Mouse (Mus musculus): ENCODE data around the gene Kcnj14.

Gene Kcnj14

GRCm38 (mm10) chr7:45797661-45798510 is 26.7 kb downstream of the Kcnj14 start:
- no peak for DNase-seq (ENCODE audit: low spot score)

GRCm38 (mm10) chr7:45796950-45797349 is 27.6 kb downstream of the Kcnj14 start:
- no peak for DNase-seq (ENCODE audit: low spot score)

- DNase-seq (ENCODE audit: low spot score): no peak
These were observed 29.6 kb downstream of the Kcnj14 start for GRCm38 (mm10) chr7:45794971-45795370.

GRCm38 (mm10) chr7:45793969-45794585 is 30.5 kb downstream of the Kcnj14 start:
- no peak for DNase-seq (ENCODE audit: low spot score)

- no peak for DNase-seq (ENCODE audit: low spot score)
These were observed 31.3 kb downstream of the Kcnj14 start for GRCm38 (mm10) chr7:45793240-45793639.

GRCm38 (mm10) chr7:45791756-45792490 is 32.7 kb downstream of the Kcnj14 start:
- no peak for DNase-seq (ENCODE audit: low spot score)

GRCm38 (mm10) chr7:45790721-45791120 is 33.9 kb downstream of the Kcnj14 start:
- DNase-seq (ENCODE audit: low spot score): no peak

GRCm38 (mm10) chr7:45787642-45788041 is 36.9 kb downstream of the Kcnj14 start:
- no peak for DNase-seq (ENCODE audit: low spot score)

- DNase-seq (ENCODE audit: low spot score): no peak
These were observed 37.7 kb downstream of the Kcnj14 start for GRCm38 (mm10) chr7:45786661-45787413.

- no peak for DNase-seq (ENCODE audit: low spot score)
These were observed 38.4 kb downstream of the Kcnj14 start for GRCm38 (mm10) chr7:45786136-45786578.

GRCm38 (mm10) chr7:45785388-45786135 is 39.0 kb downstream of the Kcnj14 start:
- DNase-seq (ENCODE audit: low spot score): no peak

- DNase-seq (ENCODE audit: low spot score): no peak
These were observed 39.8 kb downstream of the Kcnj14 start, which contains the start of gene Sult2b1 for GRCm38 (mm10) chr7:45784524-45785372. TSS of gene Sult2b1 (minus strand) at chr7:45784669.

GRCm38 (mm10) chr7:45783511-45784091 is 41.0 kb downstream of the Kcnj14 start, which contains the start of gene Lmtk3:
TSS of gene Lmtk3 (plus strand) at chr7:45783738.
- no peak for DNase-seq (ENCODE audit: low spot score)

GRCm38 (mm10) chr7:45782271-45782670 is 42.3 kb downstream of the Kcnj14 start:
- DNase-seq (ENCODE audit: low spot score): no peak

GRCm38 (mm10) chr7:45779081-45779641 is 45.4 kb downstream of the Kcnj14 start:
- DNase-seq (ENCODE audit: low spot score): no peak

- DNase-seq (ENCODE audit: low spot score): no peak
These were observed 49.3 kb downstream of the Kcnj14 start for GRCm38 (mm10) chr7:45775237-45775636.

GRCm38 (mm10) chr7:45771101-45771500 is 53.5 kb downstream of the Kcnj14 start:
- DNase-seq (ENCODE audit: low spot score): no peak

GRCm38 (mm10) chr7:45770427-45771082 is 54.0 kb downstream of the Kcnj14 start:
- no peak for DNase-seq (ENCODE audit: low spot score)

- DNase-seq (ENCODE audit: low spot score): no peak
These were observed 57.1 kb downstream of the Kcnj14 start for GRCm38 (mm10) chr7:45767500-45767899.
